Mouse (Mus musculus) CD4-positive, CD25-positive, alpha-beta regulatory T cell, adult 2 months (primary cell): ENCODE measurements at regions not wholly inside any gene's neighbourhood (a gene's known extent, or its start where the extent isn't known, plus 50 kb on each side); places are given as distances from the start of the nearest gene placed in this dataset.

Source experiments
- DNase-seq: peaks from one replicate; pipeline ENCODE4 v3.0.0-alpha.2; 2012; ENCODE audit warnings: low read depth, low spot score

GRCm38 (mm10) chr9:87346278-87346882, 91.0 kb upstream of the Cep162 start:
- no peak for DNase-seq

- no peak for DNase-seq
These were observed 86.1 kb upstream of the Cep162 start for GRCm38 (mm10) chr9:87341438-87341837.

- DNase-seq = no peak
These were observed 71.3 kb upstream of the Cep162 start for GRCm38 (mm10) chr9:87326374-87327295.

- DNase-seq = no peak
These were observed 68.4 kb upstream of the Cep162 start for GRCm38 (mm10) chr9:87323690-87324089.

- DNase-seq = no peak
These were observed 65.4 kb upstream of the Cep162 start for GRCm38 (mm10) chr9:87320758-87321157.

- no peak for DNase-seq
These were observed 63.4 kb upstream of the Cep162 start for GRCm38 (mm10) chr9:87318767-87319166.

- DNase-seq = no peak
These were observed 54.8 kb upstream of the Cep162 start for GRCm38 (mm10) chr9:87310150-87310549.
